Mouse (Mus musculus): ENCODE data around the gene Slc22a22.

- TF ChIP-seq CTCF (IDR thresholded peaks at IDR 0.05; ENCODE audit: low read depth) (no peak), EP300 (IDR thresholded peaks at IDR 0.05; ENCODE audit: low read depth) (no peak)
Observed at GRCm38 (mm10) chr15:57318001-57318400, 159.4 kb downstream of the Slc22a22 start.

Measured in liver, postnatal 0 days (tissue).